Mouse (Mus musculus) embryonic facial prominence, embryonic 12.5 days (tissue): Measurements from ENCODE around the gene Gm29427. TPM values are rescaled to one million over a fixed set of nuclear protein-coding genes. Genes with fewer than 3 reads are reported as not detected.
A peak's percentile ranks its signal among the peaks of the same experiment; 100 is the strongest.

Experiments used
- ATAC-seq: fragments of 200-750 bp; cut with Nextera tagmentation; 2 replicates; pipeline ENCODE4 v1.8.0; 2017; ENCODE audit not compliant: insufficient number of reproducible peaks, insufficient read depth, low FRiP score, low TSS enrichment
- H3K27ac ChIP-seq: fragments of 300-500 bp; sonication (generic); 2 replicates; pipeline ENCODE4 v1.5.1; 2016; ENCODE audit warnings: mild to moderate bottlenecking
- H3K27me3 ChIP-seq: fragments of 300-500 bp; sonication (generic); 2 replicates; pipeline ENCODE4 v1.6.1; 2016; ENCODE audit warnings: mild to moderate bottlenecking, moderate library complexity
- H3K36me3 ChIP-seq: fragments of 300-500 bp; sonication (generic); 2 replicates; pipeline ENCODE4 v1.6.1; 2016; ENCODE audit warnings: mild to moderate bottlenecking
- H3K4me1 ChIP-seq: fragments of 300-500 bp; sonication (generic); 2 replicates; pipeline ENCODE4 v1.6.1; 2016
- H3K4me2 ChIP-seq: fragments of 300-500 bp; sonication (generic); replicated peaks from 2 replicates; pipeline ENCODE4 v1.6.1; 2016; ENCODE audit warnings: mild to moderate bottlenecking, moderate library complexity
- H3K4me3 ChIP-seq: fragments of 300-500 bp; sonication (generic); 2 replicates; pipeline ENCODE4 v1.5.1; 2016; ENCODE audit warnings: mild to moderate bottlenecking
- H3K9ac ChIP-seq: fragments of 300-500 bp; sonication (generic); 2 replicates; pipeline ENCODE4 v1.6.1; 2016; ENCODE audit warnings: mild to moderate bottlenecking, moderate library complexity
- H3K9me3 ChIP-seq: fragments of 300-500 bp; sonication (generic); 2 replicates; pipeline ENCODE4 v1.6.1; 2016; ENCODE audit warnings: mild to moderate bottlenecking, moderate library complexity
- WGBS: fragments of 180-500 bp; shearing (Covaris S2); methylation state at CpG from one replicate; pipeline ENCODE4 v1.1.7; 2016; 5-methylcytosine and 5-hydroxymethylcytosine counted together
- polyA plus RNA-seq: library from polyadenylated mRNA; unstranded; fragments of >200 nt; fragmentation: Nextera tagmentation; extraction: Ambion mirVana; gene quantifications from 2 replicates; pipeline ENCODE4 v1.2.1, GENCODE M21; 2016

Gene Gm29427
- polyA plus RNA-seq, 1 experiment from 2014 or later = not detected

GRCm38 (mm10) chr1:130740781-130741720 lies 25.5 kb upstream of the Gm29427 start:
- H3K4me1 ChIP-seq = no peaks in the 10 kb centered on the region
- no peak overlapping the region for H3K4me3 ChIP-seq
- H3K9ac ChIP-seq = no peak overlapping the region
- no peaks in the 10 kb centered on the region for H3K27me3 ChIP-seq
- H3K27ac ChIP-seq = no peak overlapping the region
- H3K36me3 ChIP-seq = no peaks in the 10 kb centered on the region
- H3K9me3 ChIP-seq = no peaks in the 10 kb centered on the region
- 51% methylated on average over 15 of the region's 15 CpGs for WGBS
- 0 out of 2 replicates have a peak, but pooled peaks have one; percentile 50 for ATAC-seq
- no peak overlapping the region for H3K4me2 ChIP-seq

GRCm38 (mm10) chr1:130740227-130740648 lies 24.6 kb upstream of the Gm29427 start:
- WGBS = 78% methylated on average over 4 of the region's 4 CpGs
- H3K4me1 ChIP-seq = no peaks in the 10 kb centered on the region
- no peak overlapping the region for H3K4me2 ChIP-seq
- H3K4me3 ChIP-seq = no peak overlapping the region
- no peaks in the 10 kb centered on the region for H3K27me3 ChIP-seq
- no peak overlapping the region for H3K9ac ChIP-seq
- H3K9me3 ChIP-seq = no peaks in the 10 kb centered on the region
- no peak overlapping the region for H3K27ac ChIP-seq
- no peak for ATAC-seq
- H3K36me3 ChIP-seq = no peaks in the 10 kb centered on the region

GRCm38 (mm10) chr1:130739636-130740035 lies 24.0 kb upstream of the Gm29427 start:
- Histone ChIP-seq H3K27ac (no peak overlapping the region), H3K27me3 (no peaks in the 10 kb centered on the region), H3K36me3 (no peaks in the 10 kb centered on the region), H3K4me3 (no peak overlapping the region), H3K9ac (no peak overlapping the region), H3K9me3 (no peaks in the 10 kb centered on the region), H3K4me2 (no peak overlapping the region), H3K4me1 (no peaks in the 10 kb centered on the region)
- WGBS = 85% methylated on average over 3 of the region's 3 CpGs
- ATAC-seq = no peak

- Histone ChIP-seq H3K27ac (no peak overlapping the region), H3K36me3 (no peaks in the 10 kb centered on the region), H3K4me1 (no peaks in the 10 kb centered on the region), H3K4me2 (no peak overlapping the region), H3K9ac (no peak overlapping the region), H3K9me3 (no peaks in the 10 kb centered on the region), H3K27me3 (no peaks in the 10 kb centered on the region), H3K4me3 (no peak overlapping the region)
- 74% methylated on average over 3 of the region's 3 CpGs for WGBS
- ATAC-seq = no peak
Measured at GRCm38 (mm10) chr1:130738551-130739106, 23.0 kb upstream of the Gm29427 start.

- no peak overlapping the region for H3K9ac ChIP-seq
- 92% methylated on average over 7 of the region's 7 CpGs for WGBS
Measured at GRCm38 (mm10) chr1:130737916-130738315, 22.3 kb upstream of the Gm29427 start.

GRCm38 (mm10) chr1:130737411-130737881 lies 21.8 kb upstream of the Gm29427 start:
- ATAC-seq = no peak
- Histone ChIP-seq H3K36me3 (no peaks in the 10 kb centered on the region), H3K27me3 (no peaks in the 10 kb centered on the region), H3K9ac (no peak overlapping the region), H3K4me1 (no peaks in the 10 kb centered on the region), H3K4me3 (no peak overlapping the region), H3K27ac (no peak overlapping the region), H3K9me3 (no peaks in the 10 kb centered on the region), H3K4me2 (no peak overlapping the region)
- WGBS = 28% methylated on average over 11 of the region's 11 CpGs

More at GRCm38 (mm10) chr1:130737916-130738315, 22.3 kb upstream of the Gm29427 start:
- Histone ChIP-seq H3K4me3 (no peak overlapping the region), H3K36me3 (no peaks in the 10 kb centered on the region), H3K4me2 (no peak overlapping the region), H3K27ac (no peak overlapping the region), H3K4me1 (no peaks in the 10 kb centered on the region), H3K27me3 (no peaks in the 10 kb centered on the region), H3K9me3 (no peaks in the 10 kb centered on the region)
- ATAC-seq = no peak

GRCm38 (mm10) chr1:130734852-130735251 lies 19.3 kb upstream of the Gm29427 start:
- no peak for ATAC-seq
- H3K4me1 ChIP-seq = peaks cover 6% of the 10 kb centered on the region; the same call in 1 of the 2 replicates
- no peak overlapping the region for H3K27ac ChIP-seq
- no peaks in the 10 kb centered on the region for H3K9me3 ChIP-seq
- H3K36me3 ChIP-seq = no peaks in the 10 kb centered on the region
- H3K27me3 ChIP-seq = no peaks in the 10 kb centered on the region
- 66% methylated on average over 8 of the region's 8 CpGs for WGBS
- no peak overlapping the region for H3K4me2 ChIP-seq
- no peak overlapping the region for H3K9ac ChIP-seq
- no peak overlapping the region for H3K4me3 ChIP-seq

- H3K4me2 ChIP-seq = no peak overlapping the region
- no peaks in the 10 kb centered on the region for H3K36me3 ChIP-seq
- no peak for ATAC-seq
- WGBS = 66% methylated on average over 5 of the region's 5 CpGs
- H3K9ac ChIP-seq = no peak overlapping the region
- H3K9me3 ChIP-seq = no peaks in the 10 kb centered on the region
- no peak overlapping the region for H3K4me3 ChIP-seq
- H3K27ac ChIP-seq = no peak overlapping the region
- H3K27me3 ChIP-seq = no peaks in the 10 kb centered on the region
- H3K4me1 ChIP-seq = peaks cover 6% of the 10 kb centered on the region; the same call in 1 of the 2 replicates
Measured at GRCm38 (mm10) chr1:130734452-130734851, 18.9 kb upstream of the Gm29427 start.

GRCm38 (mm10) chr1:130733671-130734070 lies 18.1 kb upstream of the Gm29427 start:
- no peak for ATAC-seq
- Histone ChIP-seq H3K4me3 (no peak overlapping the region), H3K9ac (no peak overlapping the region), H3K36me3 (no peaks in the 10 kb centered on the region), H3K27ac (no peak overlapping the region), H3K9me3 (no peaks in the 10 kb centered on the region), H3K4me1 (peaks cover 6% of the 10 kb centered on the region; the same call in 1 of the 2 replicates), H3K4me2 (no peak overlapping the region), H3K27me3 (no peaks in the 10 kb centered on the region)
- 88% methylated on average over 4 of the region's 4 CpGs for WGBS

GRCm38 (mm10) chr1:130732706-130733658 lies 17.4 kb upstream of the Gm29427 start:
- 86% methylated on average over 13 of the region's 13 CpGs for WGBS
- ATAC-seq = no peak

GRCm38 (mm10) chr1:130731741-130732337 lies 16.2 kb upstream of the Gm29427 start, which contains the start of gene AA986860:
Gene AA986860 (plus strand): TSS chr1:130731976.
- Histone ChIP-seq H3K36me3 (no peaks in the 10 kb centered on the region), H3K9ac (no peak within 1 kb of the TSS), H3K4me2 (peak within 1 kb of the TSS; percentile 41), H3K4me3 (no peak within 1 kb of the TSS), H3K9me3 (no peaks in the 10 kb centered on the region), H3K4me1 (peaks cover 6% of the 10 kb centered on the region; the same call in 1 of the 2 replicates), H3K27me3 (no peaks in the 10 kb centered on the region), H3K27ac (no peak within 1 kb of the TSS)
- ATAC-seq = 0 out of 2 replicates have a peak, but pooled peaks have one; percentile 35
- 7% methylated on average over 10 of the region's 10 CpGs for WGBS

More at GRCm38 (mm10) chr1:130732706-130733658, 17.4 kb upstream of the Gm29427 start:
- Histone ChIP-seq H3K9ac (no peak overlapping the region), H3K4me3 (no peak overlapping the region), H3K4me1 (peaks cover 6% of the 10 kb centered on the region; the same call in 1 of the 2 replicates), H3K4me2 (no peak overlapping the region), H3K27ac (no peak overlapping the region), H3K9me3 (no peaks in the 10 kb centered on the region), H3K36me3 (no peaks in the 10 kb centered on the region), H3K27me3 (no peaks in the 10 kb centered on the region)
